Mouse (Mus musculus): ENCODE measurements at regions not wholly inside any gene's neighbourhood (a gene's known extent, or its start where the extent isn't known, plus 50 kb on each side); places are given as distances from the start of the nearest gene placed in this dataset.

- TF ChIP-seq CTCF (IDR thresholded peaks at IDR 0.05) (no peak), POLR2A (IDR thresholded peaks at IDR 0.05; ENCODE audit: insufficient read depth, low read depth, low read length) (no peak), EP300 (IDR thresholded peaks at IDR 0.05; ENCODE audit: insufficient read depth, low read depth, low read length) (no peak)
- no peak for DNase-seq
- Histone ChIP-seq H3K79me2 (replicated peaks; ENCODE audit: control insufficient read depth, insufficient read depth, low read length) (no peaks in the 10 kb centered on the region), H3K9ac (ENCODE audit: low read depth, low read length) (no peak overlapping the region), H3K27me3 (ENCODE audit: control insufficient read depth, insufficient read depth, low read length) (no peaks in the 10 kb centered on the region; the same call in 1 of the 2 replicates), H3K36me3 (ENCODE audit: control insufficient read depth, insufficient read depth, low read length) (no peaks in the 10 kb centered on the region), H3K4me1 (ENCODE audit: control insufficient read depth, insufficient read depth, low read length) (no peaks in the 10 kb centered on the region), H3K4me3 (no peak overlapping the region), H3K27ac (no peak overlapping the region)
- intact Hi-C loops (cut with DNase I), result no loop called here
- WGBS, result 47% methylated on average over 15 of the region's 15 CpGs
Measured at GRCm38 (mm10) chr4:58670107-58670905, 116.6 kb upstream of the Lpar1 start.

- no peak for TF ChIP-seq CTCF (IDR thresholded peaks at IDR 0.05)
- TF ChIP-seq POLR2A (IDR thresholded peaks at IDR 0.05; ENCODE audit: insufficient read depth, low read depth, low read length), result no peak
- TF ChIP-seq EP300 (IDR thresholded peaks at IDR 0.05; ENCODE audit: insufficient read depth, low read depth, low read length), result no peak
- 55% methylated on average over 8 of the region's 8 CpGs for WGBS
- no peaks in the 10 kb centered on the region for H3K79me2 ChIP-seq (replicated peaks; ENCODE audit: control insufficient read depth, insufficient read depth, low read length)
- H3K27ac ChIP-seq, result no peak overlapping the region
- no peak overlapping the region for H3K9ac ChIP-seq (ENCODE audit: low read depth, low read length)
- DNase-seq, result no peak
- no peaks in the 10 kb centered on the region; the same call in 1 of the 2 replicates for H3K27me3 ChIP-seq (ENCODE audit: control insufficient read depth, insufficient read depth, low read length)
- no peaks in the 10 kb centered on the region for H3K4me1 ChIP-seq (ENCODE audit: control insufficient read depth, insufficient read depth, low read length)
- no peak overlapping the region for H3K4me3 ChIP-seq
- no peaks in the 10 kb centered on the region for H3K36me3 ChIP-seq (ENCODE audit: control insufficient read depth, insufficient read depth, low read length)
- intact Hi-C loops (cut with DNase I), result loop anchor here (10.0 kb wide), 2 partner anchors 76 to 114 kb away; partner anchors contain the start of gene Lpar1
Measured at GRCm38 (mm10) chr4:58668368-58669153, 114.9 kb upstream of the Lpar1 start.

GRCm38 (mm10) chr4:58663628-58664205 lies 110.0 kb upstream of the Lpar1 start:
- no peaks in the 10 kb centered on the region; the same call in 1 of the 2 replicates for H3K27me3 ChIP-seq (ENCODE audit: control insufficient read depth, insufficient read depth, low read length)
- no peak for TF ChIP-seq POLR2A (IDR thresholded peaks at IDR 0.05; ENCODE audit: insufficient read depth, low read depth, low read length)
- TF ChIP-seq CTCF (IDR thresholded peaks at IDR 0.05), result no peak
- 61% methylated on average over 6 of the region's 6 CpGs for WGBS
- H3K79me2 ChIP-seq (replicated peaks; ENCODE audit: control insufficient read depth, insufficient read depth, low read length), result no peaks in the 10 kb centered on the region
- H3K9ac ChIP-seq (ENCODE audit: low read depth, low read length), result no peak overlapping the region
- H3K4me3 ChIP-seq, result no peak overlapping the region
- no peaks in the 10 kb centered on the region for H3K4me1 ChIP-seq (ENCODE audit: control insufficient read depth, insufficient read depth, low read length)
- no peak overlapping the region for H3K27ac ChIP-seq
- no peaks in the 10 kb centered on the region for H3K36me3 ChIP-seq (ENCODE audit: control insufficient read depth, insufficient read depth, low read length)
- intact Hi-C loops (cut with DNase I), result loop anchor here (10.0 kb wide), 2 partner anchors 81 to 109 kb away; partner anchors contain the start of gene Lpar1
- no peak for DNase-seq

- Histone ChIP-seq H3K4me1 (ENCODE audit: control insufficient read depth, insufficient read depth, low read length) (no peaks in the 10 kb centered on the region), H3K27me3 (ENCODE audit: control insufficient read depth, insufficient read depth, low read length) (no peaks in the 10 kb centered on the region; the same call in 1 of the 2 replicates), H3K36me3 (ENCODE audit: control insufficient read depth, insufficient read depth, low read length) (no peaks in the 10 kb centered on the region), H3K27ac (no peak overlapping the region), H3K9ac (ENCODE audit: low read depth, low read length) (no peak overlapping the region), H3K79me2 (replicated peaks; ENCODE audit: control insufficient read depth, insufficient read depth, low read length) (no peaks in the 10 kb centered on the region), H3K4me3 (no peak overlapping the region)
- TF ChIP-seq CTCF (IDR thresholded peaks at IDR 0.05), result no peak
- no peak for TF ChIP-seq POLR2A (IDR thresholded peaks at IDR 0.05; ENCODE audit: insufficient read depth, low read depth, low read length)
- TF ChIP-seq EP300 (IDR thresholded peaks at IDR 0.05; ENCODE audit: insufficient read depth, low read depth, low read length), result no peak
- 85% methylated on average over 4 of the region's 4 CpGs for WGBS
- intact Hi-C loops (cut with DNase I), result loop anchor here (10.0 kb wide), 2 partner anchors 83 to 107 kb away; partner anchors contain the start of gene Lpar1
- no peak for DNase-seq
Measured at GRCm38 (mm10) chr4:58661781-58662293, 108.1 kb upstream of the Lpar1 start.

GRCm38 (mm10) chr4:58660511-58660910 lies 106.8 kb upstream of the Lpar1 start:
- H3K27ac ChIP-seq, result no peak overlapping the region

More at GRCm38 (mm10) chr4:58660511-58660910, 106.8 kb upstream of the Lpar1 start:
- Histone ChIP-seq H3K27me3 (ENCODE audit: control insufficient read depth, insufficient read depth, low read length) (no peaks in the 10 kb centered on the region), H3K4me3 (no peak overlapping the region), H3K4me1 (ENCODE audit: control insufficient read depth, insufficient read depth, low read length) (no peaks in the 10 kb centered on the region), H3K36me3 (ENCODE audit: control insufficient read depth, insufficient read depth, low read length) (no peaks in the 10 kb centered on the region), H3K79me2 (replicated peaks; ENCODE audit: control insufficient read depth, insufficient read depth, low read length) (no peaks in the 10 kb centered on the region), H3K9ac (ENCODE audit: low read depth, low read length) (no peak overlapping the region)
- TF ChIP-seq EP300 (IDR thresholded peaks at IDR 0.05; ENCODE audit: insufficient read depth, low read depth, low read length) (no peak), POLR2A (IDR thresholded peaks at IDR 0.05; ENCODE audit: insufficient read depth, low read depth, low read length) (no peak), CTCF (IDR thresholded peaks at IDR 0.05) (no peak)
- DNase-seq, result no peak
- 66% methylated on average over 5 of the region's 5 CpGs for WGBS
- intact Hi-C loops (cut with DNase I), result loop anchor here (10.0 kb wide), 2 partner anchors 84 to 106 kb away; partner anchors contain the start of gene Lpar1
